Mouse (Mus musculus): Measurements from ENCODE around the gene Inhbe. TPM values are rescaled to one million over a fixed set of nuclear protein-coding genes. Genes with fewer than 3 reads are reported as not detected.

Inhbe gene
- polyA plus RNA-seq, 1 experiment from 2014 or later, result not detected

Other genes with a start within 250 kb of the Inhbe start
- 88.1 and 94.0 TPM in 2 replicates for gene Os9, start 233.3 kb downstream of the Inhbe start, polyA plus RNA-seq (2015; fragmentation: Nextera tagmentation; extraction: Ambion mirVana)
- gene B4galnt1, start 189.2 kb downstream of the Inhbe start, polyA plus RNA-seq (2015; fragmentation: Nextera tagmentation; extraction: Ambion mirVana), result 7.5 and 7.7 TPM in 2 replicates
- 3.1 and 3.3 TPM in 2 replicates for gene Slc26a10, start 173.8 kb downstream of the Inhbe start, polyA plus RNA-seq (2015; fragmentation: Nextera tagmentation; extraction: Ambion mirVana)
- gene Arhgef25, start 164.3 kb downstream of the Inhbe start, polyA plus RNA-seq (2015; fragmentation: Nextera tagmentation; extraction: Ambion mirVana), result 40.6 and 52.6 TPM in 2 replicates
- gene Dtx3, start 158.7 kb downstream of the Inhbe start, polyA plus RNA-seq (2015; fragmentation: Nextera tagmentation; extraction: Ambion mirVana), result 100 and 129 TPM in 2 replicates
- 41.1 and 43.5 TPM in 2 replicates for gene Pip4k2c, start 142.8 kb downstream of the Inhbe start, polyA plus RNA-seq (2015; fragmentation: Nextera tagmentation; extraction: Ambion mirVana)
- gene Kif5a, start 91.1 kb downstream of the Inhbe start, polyA plus RNA-seq (2015; fragmentation: Nextera tagmentation; extraction: Ambion mirVana), result 1.1 and 1.9 TPM in 2 replicates
- gene Dctn2, start 88.0 kb downstream of the Inhbe start, polyA plus RNA-seq (2015; fragmentation: Nextera tagmentation; extraction: Ambion mirVana), result 169 and 189 TPM in 2 replicates
- gene Mbd6, start 65.4 kb downstream of the Inhbe start, polyA plus RNA-seq (2015; fragmentation: Nextera tagmentation; extraction: Ambion mirVana), result 15.9 and 16.1 TPM in 2 replicates
- 120 and 127 TPM in 2 replicates for gene Mars, start 42.6 kb downstream of the Inhbe start, polyA plus RNA-seq (2015; fragmentation: Nextera tagmentation; extraction: Ambion mirVana)
- 3.1 and 3.3 TPM in 2 replicates for gene Arhgap9, start 32.4 kb downstream of the Inhbe start, polyA plus RNA-seq (2015; fragmentation: Nextera tagmentation; extraction: Ambion mirVana)
- 6.3 and 8.2 TPM in 2 replicates for gene Gli1, start 12.4 kb downstream of the Inhbe start, polyA plus RNA-seq (2015; fragmentation: Nextera tagmentation; extraction: Ambion mirVana)
- 0.19 and 0.45 TPM in 2 replicates for gene Inhbc, start 16.0 kb upstream of the Inhbe start, polyA plus RNA-seq (2015; fragmentation: Nextera tagmentation; extraction: Ambion mirVana)
- 34.7 and 35.9 TPM in 2 replicates for gene R3hdm2, start 25.9 kb upstream of the Inhbe start, polyA plus RNA-seq (2015; fragmentation: Nextera tagmentation; extraction: Ambion mirVana)
- gene Stac3, start 147.3 kb upstream of the Inhbe start, polyA plus RNA-seq (2015; fragmentation: Nextera tagmentation; extraction: Ambion mirVana), result 2.4 and 4.2 TPM in 2 replicates
- 51.2 and 72.2 TPM in 2 replicates for gene Ndufa4l2, start 160.6 kb upstream of the Inhbe start, polyA plus RNA-seq (2015; fragmentation: Nextera tagmentation; extraction: Ambion mirVana)
- 99.8 and 111 TPM in 2 replicates for gene Shmt2, start 168.0 kb upstream of the Inhbe start, polyA plus RNA-seq (2015; fragmentation: Nextera tagmentation; extraction: Ambion mirVana)
- gene Nxph4, start 180.1 kb upstream of the Inhbe start, polyA plus RNA-seq (2015; fragmentation: Nextera tagmentation; extraction: Ambion mirVana), result 1.7 and 3.3 TPM in 2 replicates

Data from kidney, embryonic 15.5 days (tissue).